Mouse (Mus musculus): Measurements from ENCODE around the gene Adat3. TPM values are rescaled to one million over a fixed set of nuclear protein-coding genes. Genes with fewer than 3 reads are reported as not detected.
A peak's percentile ranks its signal among the peaks of the same experiment; 100 is the strongest.
"Not testable (repeated sequence)": the region's sequence is repeated elsewhere in the genome, so short reads cannot be mapped to it uniquely, and the experiment has no call there.

Gene Adat3
- polyA plus RNA-seq, 1 experiment, result 17.0 TPM

DNA sequence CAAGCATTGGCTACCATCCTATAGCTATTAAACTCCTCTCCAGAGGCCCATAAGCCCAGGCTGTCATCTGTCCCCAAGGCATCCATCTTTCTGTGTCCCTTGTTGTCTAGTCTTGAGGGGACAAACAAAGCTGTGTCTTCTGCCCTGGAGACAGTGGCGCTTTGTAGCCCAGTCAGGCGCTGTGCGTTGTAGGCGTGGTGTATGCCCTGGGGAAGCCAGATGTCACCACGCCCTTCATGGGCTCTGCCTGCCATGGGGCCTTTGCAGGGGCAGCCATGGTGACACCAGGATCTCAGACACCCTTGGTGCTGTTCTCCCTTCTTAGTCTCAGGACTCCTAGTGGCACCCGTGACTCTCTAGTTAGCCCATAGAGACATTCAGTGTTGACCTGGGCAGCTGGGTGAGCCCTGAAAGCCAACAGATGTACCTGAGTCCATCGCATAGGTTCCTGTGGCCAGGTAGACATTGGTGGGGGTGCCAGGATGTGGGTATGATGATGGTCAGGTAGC is 1.4 kb downstream of the Adat3 start:
- H3K27me3 ChIP-seq (ENCODE audit: control insufficient read depth, insufficient read depth, low read length), result no peaks in the 10 kb centered on the region
- H3K27ac ChIP-seq (ENCODE audit: insufficient read depth, low read length), result peak overlapping the region; percentile 90
- DNase-seq (ENCODE audit: low read depth in 1 of 2, low spot score in 2 of 2), result peak in 1 of 2 experiments; percentile 46
- peaks cover 37% of the 10 kb centered on the region for H3K4me1 ChIP-seq (ENCODE audit: control insufficient read depth, insufficient read depth, insufficient read length)
- TF ChIP-seq POLR2A (IDR thresholded peaks at IDR 0.05; ENCODE audit: low read depth, low read length) (no peak), CTCF (IDR thresholded peaks at IDR 0.05; ENCODE audit: extremely low read depth, insufficient read depth, insufficient read length, insufficient replicate concordance) (no peak)
- WGBS, result 56% methylated on average over 7 of the region's 7 CpGs
- peaks cover 17% of the 10 kb centered on the region for H3K36me3 ChIP-seq (ENCODE audit: control insufficient read depth, insufficient read depth, low read length)
- no peak overlapping the region for H3K4me3 ChIP-seq (ENCODE audit: extremely low read depth, insufficient read depth, insufficient read length)

GRCm38 (mm10) chr10:80604988-80605387 is 2.3 kb downstream of the Adat3 start:
- Histone ChIP-seq H3K4me3 (ENCODE audit: extremely low read depth, insufficient read depth, insufficient read length) (no peak overlapping the region), H3K27ac (ENCODE audit: insufficient read depth, low read length) (peak overlapping the region; percentile 90), H3K4me1 (ENCODE audit: control insufficient read depth, insufficient read depth, insufficient read length) (peaks cover 46% of the 10 kb centered on the region), H3K27me3 (ENCODE audit: control insufficient read depth, insufficient read depth, low read length) (no peaks in the 10 kb centered on the region), H3K36me3 (ENCODE audit: control insufficient read depth, insufficient read depth, low read length) (peaks cover 17% of the 10 kb centered on the region)
- no peak for DNase-seq (ENCODE audit: low read depth in 1 of 2, low spot score in 2 of 2)
- TF ChIP-seq POLR2A (IDR thresholded peaks at IDR 0.05; ENCODE audit: low read depth, low read length) (no peak), CTCF (IDR thresholded peaks at IDR 0.05; ENCODE audit: extremely low read depth, insufficient read depth, insufficient read length, insufficient replicate concordance) (no peak)
- WGBS, result 77% methylated on average over 2 of the region's 2 CpGs

DNA sequence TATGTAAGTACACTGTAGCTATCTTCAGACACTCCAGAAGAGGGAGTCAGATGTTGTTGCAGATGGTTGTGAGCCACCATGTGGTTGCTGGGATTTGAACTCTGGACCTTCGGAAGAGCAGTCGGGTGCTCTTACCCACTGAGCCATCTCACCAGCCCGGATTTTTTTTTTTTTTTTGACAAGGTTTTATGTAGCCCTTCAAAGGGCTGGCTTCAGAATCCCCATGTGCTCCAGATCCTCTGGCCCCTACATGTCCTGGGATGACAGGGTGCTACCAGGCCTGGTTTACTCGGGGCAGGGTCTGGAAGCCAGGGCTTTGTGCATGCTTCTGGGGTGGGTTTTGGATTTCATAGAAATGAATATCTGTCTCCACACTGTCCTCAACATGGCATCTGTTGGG is 3.0 kb downstream of the Adat3 start, which contains the start of gene Gm49322:
TSS of gene Gm49322 (plus strand) at position 301 of the 400 bp plus-strand sequence.
- WGBS, result 90% methylated on average over 4 of the region's 4 CpGs
- not testable (repeated sequence) for DNase-seq (ENCODE audit: low read depth in 1 of 2, low spot score in 2 of 2); H3K4me3 ChIP-seq (ENCODE audit: extremely low read depth, insufficient read depth, insufficient read length); H3K27me3 ChIP-seq (ENCODE audit: control insufficient read depth, insufficient read depth, low read length)
- H3K4me1 ChIP-seq (ENCODE audit: control insufficient read depth, insufficient read depth, insufficient read length), result peaks cover 52% of the 10 kb centered on the region
- H3K36me3 ChIP-seq (ENCODE audit: control insufficient read depth, insufficient read depth, low read length), result peaks cover 17% of the 10 kb centered on the region
- H3K27ac ChIP-seq (ENCODE audit: insufficient read depth, low read length), result peak within 1 kb of the TSS; percentile 90

GRCm38 (mm10) chr10:80606306-80606705 is 3.6 kb downstream of the Adat3 start:
- H3K36me3 ChIP-seq (ENCODE audit: control insufficient read depth, insufficient read depth, low read length), result peaks cover 17% of the 10 kb centered on the region
- TF ChIP-seq CTCF (IDR thresholded peaks at IDR 0.05; ENCODE audit: extremely low read depth, insufficient read depth, insufficient read length, insufficient replicate concordance) (no peak), POLR2A (IDR thresholded peaks at IDR 0.05; ENCODE audit: low read depth, low read length) (no peak)

GRCm38 (mm10) chr10:80606737-80607350 is 4.2 kb downstream of the Adat3 start:
- H3K27ac ChIP-seq (ENCODE audit: insufficient read depth, low read length), result peak overlapping the region; percentile 39; the same call in 1 of the 2 replicates
- no peaks in the 10 kb centered on the region for H3K27me3 ChIP-seq (ENCODE audit: control insufficient read depth, insufficient read depth, low read length)
- peaks cover 60% of the 10 kb centered on the region for H3K4me1 ChIP-seq (ENCODE audit: control insufficient read depth, insufficient read depth, insufficient read length)
- no peak for TF ChIP-seq CTCF (IDR thresholded peaks at IDR 0.05; ENCODE audit: extremely low read depth, insufficient read depth, insufficient read length, insufficient replicate concordance)
- TF ChIP-seq POLR2A (IDR thresholded peaks at IDR 0.05; ENCODE audit: low read depth, low read length), result no peak
- peaks cover 17% of the 10 kb centered on the region for H3K36me3 ChIP-seq (ENCODE audit: control insufficient read depth, insufficient read depth, low read length)
- WGBS, result 93% methylated on average over 34 of the region's 34 CpGs
- no peak overlapping the region for H3K4me3 ChIP-seq (ENCODE audit: extremely low read depth, insufficient read depth, insufficient read length)
- no peak for DNase-seq (ENCODE audit: low read depth in 1 of 2, low spot score in 2 of 2)

More at GRCm38 (mm10) chr10:80606306-80606705, 3.6 kb downstream of the Adat3 start:
- H3K27ac ChIP-seq (ENCODE audit: insufficient read depth, low read length), result peak overlapping the region; percentile 39; the same call in 1 of the 2 replicates
- H3K4me1 ChIP-seq (ENCODE audit: control insufficient read depth, insufficient read depth, insufficient read length), result peaks cover 58% of the 10 kb centered on the region
- DNase-seq (ENCODE audit: low read depth in 1 of 2, low spot score in 2 of 2), result peak in 1 of 2 experiments; percentile 33
- no peaks in the 10 kb centered on the region for H3K27me3 ChIP-seq (ENCODE audit: control insufficient read depth, insufficient read depth, low read length)
- H3K4me3 ChIP-seq (ENCODE audit: extremely low read depth, insufficient read depth, insufficient read length), result no peak overlapping the region
- 62% methylated on average over 23 of the region's 23 CpGs for WGBS

- no peak for DNase-seq (ENCODE audit: low read depth in 1 of 2, low spot score in 2 of 2)
- no peak overlapping the region for H3K4me3 ChIP-seq (ENCODE audit: extremely low read depth, insufficient read depth, insufficient read length)
- TF ChIP-seq POLR2A (IDR thresholded peaks at IDR 0.05; ENCODE audit: low read depth, low read length), result no peak
- no peak for TF ChIP-seq CTCF (IDR thresholded peaks at IDR 0.05; ENCODE audit: extremely low read depth, insufficient read depth, insufficient read length, insufficient replicate concordance)
- H3K4me1 ChIP-seq (ENCODE audit: control insufficient read depth, insufficient read depth, insufficient read length), result peaks cover 63% of the 10 kb centered on the region
- WGBS, result 90% methylated on average over 3 of the region's 3 CpGs
- H3K27me3 ChIP-seq (ENCODE audit: control insufficient read depth, insufficient read depth, low read length), result no peaks in the 10 kb centered on the region
- peaks cover 17% of the 10 kb centered on the region for H3K36me3 ChIP-seq (ENCODE audit: control insufficient read depth, insufficient read depth, low read length)
- peak overlapping the region; percentile 21 for H3K27ac ChIP-seq (ENCODE audit: insufficient read depth, low read length)
These were observed 5.8 kb downstream of the Adat3 start for GRCm38 (mm10) chr10:80608435-80608834.

- H3K27ac ChIP-seq (ENCODE audit: insufficient read depth, low read length), result peak overlapping the region; percentile 83
- TF ChIP-seq CTCF (IDR thresholded peaks at IDR 0.05; ENCODE audit: extremely low read depth, insufficient read depth, insufficient read length, insufficient replicate concordance) (no peak), POLR2A (IDR thresholded peaks at IDR 0.05; ENCODE audit: low read depth, low read length) (no peak)
- no peak for DNase-seq (ENCODE audit: low read depth in 1 of 2, low spot score in 2 of 2)
- WGBS, result 91% methylated on average over 10 of the region's 10 CpGs
- H3K4me3 ChIP-seq (ENCODE audit: extremely low read depth, insufficient read depth, insufficient read length), result no peak overlapping the region
- peaks cover 17% of the 10 kb centered on the region for H3K36me3 ChIP-seq (ENCODE audit: control insufficient read depth, insufficient read depth, low read length)
- no peaks in the 10 kb centered on the region for H3K27me3 ChIP-seq (ENCODE audit: control insufficient read depth, insufficient read depth, low read length)
- H3K4me1 ChIP-seq (ENCODE audit: control insufficient read depth, insufficient read depth, insufficient read length), result peaks cover 60% of the 10 kb centered on the region
These were observed 6.7 kb downstream of the Adat3 start for GRCm38 (mm10) chr10:80609269-80609924.

All from spleen, adult 2 months (tissue).